Mouse (Mus musculus) naive thymus-derived CD4-positive, alpha-beta T cell, adult 2 months (primary cell): ENCODE measurements around the gene Bhlhb9.

Experiments used
- DNase-seq: peaks from one replicate; pipeline ENCODE4 v3.0.0-alpha.2; 2011; ENCODE audit warnings: low read depth

Bhlhb9 gene

GRCm38 (mm10) chrX:135916580-135916979, 119.2 kb downstream of the Bhlhb9 start:
- no peak for DNase-seq

GRCm38 (mm10) chrX:135917116-135917515, 119.7 kb downstream of the Bhlhb9 start:
- DNase-seq, result no peak

GRCm38 (mm10) chrX:135922162-135922561, 124.8 kb downstream of the Bhlhb9 start:
- no peak for DNase-seq

GRCm38 (mm10) chrX:135925911-135926310, 128.5 kb downstream of the Bhlhb9 start:
- DNase-seq, result no peak

GRCm38 (mm10) chrX:135928588-135928987, 131.2 kb downstream of the Bhlhb9 start:
- DNase-seq, result no peak

GRCm38 (mm10) chrX:135936452-135936851, 139.1 kb downstream of the Bhlhb9 start:
- no peak for DNase-seq
